Mouse (Mus musculus) lung, adult 18-20 months (tissue): Measurements from ENCODE around the gene Arpp21.

Experiments used
- DNase-seq, 2 experiments: peaks; one replicate each; pipeline ENCODE4 v3.0.0; 2022; ENCODE audit warnings: mixed read lengths in 2 of 2

Arpp21 gene

DNA sequence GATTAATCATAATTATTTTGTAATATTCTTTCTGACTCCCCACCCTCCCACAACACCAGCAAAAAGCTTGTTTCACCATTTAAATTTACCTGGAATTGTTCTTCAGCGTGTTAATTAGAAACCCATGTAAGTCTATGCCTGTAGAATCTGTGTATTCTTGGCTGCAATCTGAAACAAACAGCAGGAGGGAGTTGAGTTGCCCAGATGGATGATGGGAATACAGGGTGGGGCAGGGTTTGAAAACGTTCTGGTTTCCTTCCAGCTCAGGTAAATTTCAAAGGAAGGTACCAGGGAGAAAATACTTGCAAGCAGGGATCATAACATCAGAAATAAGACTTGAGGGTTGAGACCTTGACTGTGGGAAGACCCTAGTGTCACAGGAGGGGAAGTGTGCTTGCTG is 58.2 kb downstream of the Arpp21 start:
- DNase-seq: no peak

DNA sequence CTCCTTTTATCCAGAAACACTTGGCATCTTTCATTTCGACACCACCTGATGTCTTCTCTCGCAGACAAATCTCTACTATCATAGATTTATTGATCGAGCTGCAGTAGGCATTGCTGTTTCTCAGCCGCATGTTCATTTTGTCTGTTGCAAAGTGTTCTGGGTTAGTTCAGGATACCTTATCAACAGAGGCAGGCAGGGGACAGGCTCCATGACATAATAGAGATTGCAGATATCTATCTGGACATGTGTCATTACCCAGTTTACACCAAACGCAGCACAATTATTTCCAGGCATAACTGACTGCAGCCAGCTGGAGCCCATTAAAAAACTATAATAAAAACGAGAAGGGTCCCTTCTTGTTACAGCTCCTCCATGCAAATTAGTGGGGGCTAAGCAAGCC is 59.4 kb downstream of the Arpp21 start:
- DNase-seq: no peak

DNA sequence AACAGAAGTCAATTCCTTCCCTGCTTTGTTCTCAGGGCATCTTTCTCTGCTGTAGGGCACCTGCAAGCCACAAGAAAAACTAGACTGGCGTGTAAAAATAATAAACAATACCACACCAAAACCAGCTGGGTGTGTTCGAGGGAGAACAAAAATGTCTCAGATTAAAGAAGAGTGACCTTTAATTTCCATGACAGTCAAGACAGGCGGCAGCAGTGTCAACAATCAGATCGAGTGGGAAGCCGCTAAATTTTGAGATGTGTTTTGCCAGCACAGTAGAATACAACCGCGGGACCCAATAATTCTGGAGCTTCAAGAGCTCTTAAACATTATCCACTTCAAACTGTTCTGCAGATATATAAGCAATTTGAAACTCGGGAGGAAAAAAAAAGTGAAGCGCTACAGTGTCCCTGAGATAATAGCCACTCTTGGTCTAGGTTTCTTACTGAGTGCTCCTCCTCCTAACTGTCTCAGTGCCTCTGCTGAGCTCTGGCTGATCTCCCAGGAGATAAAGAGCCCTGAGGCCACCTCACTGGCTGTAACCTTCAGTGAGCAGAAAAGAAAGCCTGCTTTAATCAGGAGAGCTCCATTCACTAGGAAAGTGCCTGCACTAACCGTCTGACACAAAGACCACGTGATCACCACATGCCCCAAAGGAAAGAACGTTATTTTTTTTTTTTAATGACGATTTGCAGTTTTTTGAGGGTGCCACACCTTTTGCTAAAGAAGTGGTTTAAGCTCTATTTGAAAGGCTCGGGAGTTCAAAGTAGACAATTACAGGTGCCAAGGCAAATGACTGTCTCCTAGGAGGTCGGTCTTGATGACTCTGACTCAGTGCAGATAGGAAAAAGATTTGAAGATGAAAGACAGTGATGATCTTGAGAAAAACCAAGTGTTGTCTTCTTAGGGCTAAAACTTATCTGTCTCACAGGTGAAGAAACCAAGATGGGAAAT is 61.1 kb downstream of the Arpp21 start:
- DNase-seq: no peak

DNA sequence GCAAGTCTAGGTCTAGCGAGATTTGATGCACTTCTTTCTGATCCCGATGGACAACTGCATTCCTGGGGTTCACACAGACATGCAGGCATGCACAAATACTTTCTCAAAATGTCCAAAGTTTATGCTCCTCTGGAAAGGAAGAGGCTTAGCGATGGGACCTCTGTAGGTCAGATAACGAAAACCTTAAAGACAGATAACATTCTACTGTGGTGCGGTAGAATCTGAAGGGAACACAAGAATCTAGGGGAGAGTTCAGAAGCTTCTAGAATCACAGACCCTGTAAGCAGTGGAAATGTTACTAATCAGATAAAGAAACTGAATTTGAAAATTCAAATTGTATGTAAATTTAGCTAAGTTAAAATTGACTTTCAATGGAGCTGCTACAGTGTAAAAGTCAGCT is 62.0 kb downstream of the Arpp21 start:
- DNase-seq: no peak

DNA sequence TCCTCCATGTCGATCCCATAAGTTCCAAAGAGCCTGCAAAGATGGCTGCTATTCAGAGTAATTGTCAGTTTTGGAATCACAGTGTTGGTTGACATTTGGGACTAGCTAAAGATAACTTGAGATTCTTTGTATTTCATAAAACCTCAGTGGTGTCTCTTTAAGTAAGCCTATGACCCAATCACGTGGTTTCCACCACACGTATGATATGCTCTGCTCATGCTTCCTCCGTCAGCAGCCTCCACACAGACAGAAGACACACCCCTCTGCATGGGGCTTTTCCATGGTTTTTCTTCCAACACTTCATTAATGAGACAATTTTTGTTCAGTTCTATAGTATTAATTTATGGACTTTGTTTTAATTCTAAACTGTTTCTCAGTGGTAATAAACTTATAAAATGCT is 71.1 kb downstream of the Arpp21 start:
- DNase-seq: no peak

DNA sequence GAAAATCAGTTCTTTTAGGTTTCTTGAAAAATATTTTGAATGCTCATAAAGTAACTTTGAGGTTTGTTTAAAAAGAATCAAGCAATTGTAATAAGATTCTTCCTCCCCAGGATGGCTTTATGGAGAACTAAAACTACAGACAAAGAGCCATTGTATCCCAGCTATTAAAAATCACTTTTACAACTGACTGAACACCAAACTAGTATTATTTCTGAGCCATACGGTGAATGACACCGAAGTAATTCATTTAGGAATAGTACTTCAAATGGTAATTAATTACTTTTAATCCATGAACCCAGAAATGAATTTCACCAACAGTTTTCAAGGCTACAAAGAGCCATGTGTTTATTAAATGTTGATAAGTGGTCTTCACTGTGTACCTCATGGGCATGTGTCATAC is 74.8 kb downstream of the Arpp21 start:
- DNase-seq: no peak

DNA sequence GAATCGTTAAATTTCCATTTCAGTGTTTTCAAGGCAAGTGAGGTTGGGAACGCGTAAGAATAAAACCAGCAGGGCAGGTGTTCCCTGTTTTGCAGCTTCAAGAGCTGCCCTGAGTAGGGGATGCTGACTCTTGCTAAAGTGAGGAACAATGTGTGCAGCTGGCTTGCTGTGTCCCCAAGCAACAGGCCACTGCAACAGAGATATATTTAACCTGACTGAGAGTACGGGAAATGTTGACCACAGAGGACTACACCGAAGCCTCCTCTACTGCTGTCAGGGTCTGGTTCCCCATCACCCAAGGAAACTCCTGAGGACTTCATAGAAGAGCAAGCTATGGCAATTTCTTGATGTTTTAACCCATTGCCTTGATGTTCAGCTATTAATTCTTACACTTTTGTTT is 81.8 kb downstream of the Arpp21 start:
- DNase-seq: no peak

DNA sequence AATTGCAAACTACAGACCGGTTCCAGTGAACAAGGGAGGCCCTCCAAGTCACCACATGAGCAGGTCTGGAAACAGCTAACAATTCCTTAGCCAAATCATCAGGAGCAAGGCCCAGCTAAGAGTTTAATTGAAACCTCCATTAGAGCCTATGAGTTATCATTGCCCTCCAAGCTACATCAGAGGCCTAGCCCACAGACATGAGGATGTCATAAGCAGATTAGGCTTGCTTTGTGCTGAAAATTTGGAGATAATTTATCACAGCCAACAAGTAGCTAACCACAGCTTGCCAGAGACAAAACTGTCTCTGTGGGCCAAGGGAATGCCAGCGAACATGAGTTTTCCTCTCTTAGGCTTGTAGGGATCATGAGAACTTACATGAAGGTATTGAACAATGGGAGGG is 83.0 kb downstream of the Arpp21 start:
- DNase-seq: no peak

DNA sequence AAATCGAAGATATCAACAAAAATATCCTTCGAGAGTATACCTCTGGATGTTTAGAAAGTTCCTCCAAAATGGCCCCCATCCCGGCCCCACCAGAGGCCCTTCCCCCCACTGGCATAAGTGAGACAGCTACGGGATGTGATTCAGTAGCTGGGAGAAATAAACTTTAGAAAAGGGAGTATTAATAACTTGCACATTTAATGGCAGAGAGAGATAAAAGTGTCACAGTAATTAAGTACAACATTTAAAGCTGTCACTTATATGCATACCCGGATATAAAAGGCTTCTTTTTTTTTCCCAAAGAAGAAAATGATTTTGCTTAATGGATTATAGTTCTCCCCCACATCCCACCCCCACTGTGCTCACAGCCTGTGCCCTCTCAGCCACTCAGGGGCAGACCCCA is 84.6 kb downstream of the Arpp21 start:
- no peak for DNase-seq

DNA sequence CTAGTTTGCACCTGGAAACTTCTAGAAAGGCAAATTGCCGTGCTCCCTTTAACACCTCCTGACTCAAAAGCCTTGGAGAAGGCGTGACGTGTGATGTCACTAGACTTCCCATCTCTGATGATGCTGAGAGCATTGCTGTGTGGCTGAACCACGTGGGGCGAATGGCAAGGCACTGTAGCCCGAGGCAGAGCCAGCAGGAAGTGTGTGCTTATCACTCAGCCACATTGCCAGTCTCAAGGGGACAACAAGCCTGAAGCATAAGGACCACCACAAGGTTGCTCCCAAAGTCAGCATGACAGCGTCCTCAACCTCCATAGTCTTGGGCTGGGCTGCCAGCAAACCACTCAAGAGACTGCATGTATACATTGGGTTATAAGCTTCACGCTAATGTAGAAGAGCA is 95.1 kb downstream of the Arpp21 start:
- DNase-seq: no peak

DNA sequence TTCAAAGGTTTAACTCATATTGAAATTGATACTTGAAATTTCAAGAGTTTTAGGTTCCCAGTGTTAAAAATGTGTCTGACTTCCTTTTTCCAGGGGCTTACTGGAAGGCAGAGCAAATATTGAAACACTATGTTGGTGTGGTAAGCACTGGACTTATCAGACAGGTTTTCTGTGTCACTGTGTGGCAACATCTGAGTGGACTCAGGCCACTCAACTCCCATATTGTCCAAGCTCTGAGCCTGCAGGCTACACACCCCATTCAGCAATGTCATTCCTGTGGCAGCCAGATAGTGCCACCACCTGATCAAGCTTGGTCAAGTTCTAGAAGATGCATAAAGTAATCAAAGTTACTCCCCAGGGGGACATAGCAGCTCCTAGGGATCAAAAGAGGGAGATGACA is 97.9 kb downstream of the Arpp21 start:
- DNase-seq: peak; percentile 11 to 34

DNA sequence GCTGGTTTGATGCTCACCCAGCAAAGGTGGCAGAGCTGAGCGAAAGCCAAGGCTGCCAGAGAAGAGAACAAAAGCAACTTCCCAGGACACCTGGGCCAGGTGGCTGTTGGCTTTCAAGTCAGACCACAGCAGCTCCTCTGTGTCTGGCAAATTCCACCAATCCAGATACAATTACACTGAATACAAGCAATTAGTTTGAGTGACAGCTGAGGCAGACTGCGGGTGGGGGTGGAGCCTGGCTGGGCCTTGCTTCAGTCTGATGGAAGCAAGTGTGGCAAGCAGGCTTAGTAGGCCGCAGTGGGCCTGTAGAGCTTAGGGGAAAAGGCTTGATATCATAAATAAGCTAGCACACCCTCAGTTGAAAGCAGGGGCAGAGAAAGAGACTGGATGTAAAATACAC is 104.9 kb downstream of the Arpp21 start:
- no peak for DNase-seq

DNA sequence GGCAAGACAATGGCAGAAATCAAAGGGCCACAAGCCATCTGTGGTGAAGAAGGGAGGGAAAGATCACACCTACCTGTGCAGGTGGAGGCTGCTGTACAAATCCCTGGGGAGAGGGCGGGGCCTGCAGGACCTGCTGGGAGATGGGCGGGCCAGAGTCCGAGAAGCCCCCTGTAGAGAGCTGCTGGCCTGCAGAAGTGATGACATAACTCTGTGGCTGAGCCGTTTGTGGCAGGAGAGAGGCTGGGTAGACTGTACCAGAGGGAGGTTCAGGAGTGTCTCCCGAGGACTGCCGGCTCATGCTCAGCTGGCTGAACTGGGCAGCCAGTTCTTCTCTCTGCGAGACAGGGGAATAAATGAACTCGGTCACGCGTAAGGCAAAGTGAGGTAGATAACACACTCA is 111.1 kb downstream of the Arpp21 start:
- DNase-seq: no peak

DNA sequence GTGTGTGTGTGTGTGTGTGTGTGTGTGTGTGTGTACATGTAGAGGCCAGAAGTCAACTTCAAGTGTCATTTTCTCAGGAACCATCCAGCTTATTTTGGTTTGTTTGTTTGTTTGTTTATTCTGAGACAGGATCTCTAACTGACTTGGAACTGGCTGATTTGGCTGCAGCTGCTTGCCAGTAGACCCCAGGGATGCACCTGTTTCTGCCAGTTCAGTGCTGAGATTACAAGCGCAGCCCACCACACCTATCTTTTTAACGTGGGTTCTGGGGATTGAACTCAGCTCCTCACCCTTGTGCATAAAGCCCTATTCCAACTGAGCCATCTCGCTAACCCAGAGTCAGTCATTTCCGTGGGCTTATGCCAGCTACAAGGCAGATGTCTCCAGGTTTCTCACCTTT is 111.6 kb downstream of the Arpp21 start:
- DNase-seq: no peak

DNA sequence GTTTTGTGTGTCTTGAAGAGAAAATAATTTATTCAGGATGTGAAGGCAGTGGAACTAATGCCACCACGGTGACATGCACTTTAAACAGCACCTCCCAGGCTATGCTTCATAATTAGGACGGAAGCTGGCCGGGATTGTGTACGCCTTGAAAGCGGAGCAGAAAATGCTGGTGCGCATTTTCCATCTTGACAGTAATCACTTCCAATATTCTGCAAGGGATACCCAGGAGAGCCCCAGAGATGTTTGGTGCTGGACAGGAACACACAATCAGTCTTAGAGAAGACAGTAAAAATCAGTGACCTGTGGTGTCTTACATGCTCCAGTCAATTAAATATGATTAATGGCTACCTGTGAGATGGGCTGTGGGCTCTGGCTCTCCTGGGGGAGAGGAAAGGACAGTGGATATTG is 112.3 kb downstream of the Arpp21 start:
- no peak for DNase-seq

DNA sequence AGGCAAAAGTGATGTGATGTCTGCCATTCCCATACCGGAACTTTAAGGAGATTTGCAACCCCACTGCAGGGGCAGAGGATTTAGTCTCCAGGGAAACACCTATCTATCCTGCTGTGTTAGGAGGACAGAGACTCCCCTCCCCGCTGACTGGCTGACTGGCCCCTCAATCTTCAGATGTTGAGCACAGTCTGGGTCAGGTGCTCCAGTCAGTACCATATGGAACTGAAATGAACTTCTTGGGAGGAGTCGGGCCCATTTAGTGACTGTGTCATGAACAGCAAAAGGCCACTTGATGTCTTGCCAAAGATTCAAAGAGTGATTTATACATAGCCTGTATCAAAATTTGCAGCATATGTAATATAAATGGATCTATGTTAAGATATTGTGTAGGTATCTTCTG is 116.2 kb downstream of the Arpp21 start:
- no peak for DNase-seq

DNA sequence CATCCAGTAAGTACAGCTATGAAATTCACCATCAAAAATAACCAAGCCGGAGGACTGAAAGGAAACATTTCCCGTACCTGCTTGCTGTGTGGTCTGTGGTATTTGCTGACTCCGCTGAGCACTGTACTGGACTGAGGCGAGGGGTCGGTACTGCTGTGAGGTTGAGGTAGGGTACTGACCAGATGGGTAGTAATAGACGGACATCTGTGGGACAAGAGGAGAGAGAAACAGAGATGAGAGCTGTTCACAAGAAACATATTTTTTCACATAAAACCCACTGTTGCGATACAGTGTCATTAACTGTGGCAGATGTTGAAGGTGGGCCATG is 116.7 kb downstream of the Arpp21 start:
- no peak for DNase-seq

DNA sequence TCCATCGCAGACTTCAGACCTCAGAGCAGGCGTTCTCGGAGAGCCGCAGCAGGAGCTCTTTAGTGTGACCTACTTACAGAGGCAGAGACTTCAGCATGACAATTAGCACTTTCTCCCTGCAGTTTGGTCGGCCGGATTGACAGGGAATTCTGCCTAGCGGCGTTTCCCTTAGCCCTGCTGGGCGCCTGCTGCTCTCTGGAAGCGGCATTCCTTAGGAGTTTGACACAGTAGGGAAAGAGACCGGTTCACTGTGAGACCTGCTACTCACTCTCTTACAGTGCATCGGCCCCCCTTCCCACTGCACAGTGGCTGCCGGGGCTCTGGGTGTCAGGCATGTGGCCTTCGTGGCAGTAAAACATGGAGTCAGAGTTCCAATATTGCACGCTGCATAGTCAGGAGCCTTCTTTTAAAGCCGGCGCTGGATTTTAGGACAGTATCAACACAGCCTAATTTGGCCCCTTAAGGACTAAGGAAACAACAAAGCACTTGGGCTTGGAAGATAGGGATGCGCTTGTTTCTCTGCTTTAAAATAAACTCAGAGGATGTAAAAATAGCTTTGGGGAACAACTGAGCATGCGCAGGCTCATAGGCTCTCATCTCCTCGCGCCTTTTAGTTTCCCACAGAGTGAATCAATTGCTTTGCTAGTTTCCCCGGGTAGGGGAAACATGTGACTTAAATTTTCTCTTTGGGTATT is 117.2 kb downstream of the Arpp21 start:
- no peak for DNase-seq

DNA sequence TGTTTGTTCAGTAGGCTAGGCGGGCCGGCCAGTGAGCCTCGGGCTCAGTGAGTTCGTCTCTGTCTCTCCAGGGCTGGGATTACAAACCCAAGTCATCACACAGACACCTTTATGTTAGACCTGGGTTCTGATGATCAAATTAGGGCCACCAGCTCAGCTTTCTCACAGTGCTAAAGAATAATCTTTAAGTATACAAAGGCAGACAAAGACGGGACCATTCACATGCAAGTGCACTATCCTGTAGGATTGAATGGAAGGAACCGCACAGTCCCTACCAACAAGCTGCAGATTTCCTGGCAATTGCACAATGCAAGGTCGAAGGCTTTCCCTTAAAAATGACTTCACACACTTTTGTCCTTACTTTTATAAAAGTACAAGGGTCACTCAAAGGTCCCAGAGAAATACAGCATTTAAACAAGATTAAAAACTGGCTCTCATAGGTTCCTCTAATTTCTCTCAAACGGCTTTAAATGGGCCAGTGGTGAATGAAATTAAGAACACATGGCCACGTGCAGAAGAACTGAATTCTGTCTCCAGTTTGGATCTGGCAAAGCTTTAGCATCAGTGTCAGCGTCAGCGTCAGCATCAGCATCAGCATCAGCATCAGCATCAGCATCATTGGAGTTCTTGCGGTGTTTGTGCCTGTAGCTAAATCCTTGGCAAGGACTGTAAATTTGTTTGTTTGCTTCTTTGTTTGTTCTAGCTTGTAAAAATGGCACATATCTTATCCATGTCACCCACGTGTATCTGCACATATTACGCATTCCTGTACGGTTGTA is 117.9 kb downstream of the Arpp21 start:
- no peak for DNase-seq

DNA sequence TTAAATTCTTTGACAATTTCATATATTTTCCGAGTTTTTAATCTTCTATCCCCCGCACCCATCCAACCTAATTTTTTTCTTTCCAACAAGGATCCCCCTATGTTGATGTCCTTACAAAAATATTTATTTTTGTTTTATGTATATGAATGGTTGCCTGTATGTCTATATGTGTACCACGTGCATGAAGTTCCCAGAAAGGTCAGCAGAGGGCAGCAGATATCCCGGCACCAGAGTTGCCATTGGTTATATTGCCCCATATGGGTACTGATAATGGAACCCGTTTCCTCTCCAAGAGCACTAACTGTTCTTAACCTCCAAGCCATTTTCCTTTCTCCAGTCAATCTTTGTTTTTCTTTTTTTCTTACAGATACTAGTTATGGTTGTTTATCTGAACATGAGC is 124.1 kb downstream of the Arpp21 start:
- DNase-seq: no peak

DNA sequence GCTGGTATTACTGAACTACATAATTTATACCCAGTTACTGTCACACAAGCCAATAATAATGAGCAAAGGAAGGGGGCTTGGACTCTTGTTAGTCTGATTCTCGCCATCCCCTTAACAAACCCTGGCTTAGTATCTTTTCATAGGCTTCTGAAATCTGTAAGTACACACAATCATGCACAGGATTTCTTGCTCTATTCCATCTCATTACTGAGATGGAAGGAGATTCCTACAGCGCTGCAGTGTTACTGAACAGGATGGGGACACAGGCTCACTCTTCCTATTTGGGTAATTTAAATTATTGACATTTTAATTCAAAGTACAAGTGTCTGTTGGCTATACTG is 132.9 kb downstream of the Arpp21 start:
- no peak for DNase-seq

DNA sequence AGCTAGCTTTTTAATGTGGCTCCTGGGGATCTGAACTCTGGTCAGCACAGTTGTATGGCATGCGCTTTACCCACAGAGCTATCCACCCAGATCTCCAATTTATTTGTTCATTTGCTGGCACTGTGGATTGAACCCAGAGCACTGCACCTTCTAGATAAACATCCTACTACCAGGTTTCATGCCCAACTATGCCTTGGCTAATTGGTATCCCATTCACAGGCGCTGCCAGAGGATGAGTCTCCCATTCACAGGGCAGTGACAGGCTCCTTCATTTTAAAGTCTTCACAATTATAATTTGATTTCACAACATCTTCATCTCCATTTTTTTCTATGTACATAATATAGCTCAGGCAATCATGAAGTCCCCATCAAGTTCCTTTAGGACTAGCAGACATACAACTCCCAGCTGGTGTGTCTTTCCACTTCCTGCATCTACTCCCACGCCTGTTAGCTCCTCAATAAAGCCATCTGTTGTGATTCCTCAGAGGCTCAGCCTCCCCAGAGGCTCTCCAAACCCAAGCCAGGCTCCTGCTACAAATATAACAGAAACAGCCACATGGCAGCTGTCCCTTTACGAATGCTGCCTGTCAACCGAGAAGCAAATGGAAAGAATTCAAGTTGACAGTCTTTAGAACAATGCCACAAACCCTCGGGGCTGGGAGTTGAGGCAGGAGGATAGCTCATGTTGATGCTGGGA is 133.4 kb downstream of the Arpp21 start:
- DNase-seq: no peak
